Mouse (Mus musculus): ENCODE measurements around the gene Gm21560. TPM values are rescaled to one million over a fixed set of nuclear protein-coding genes. Genes with fewer than 3 reads are reported as not detected.
"Not testable (repeated sequence)": the region's sequence is repeated elsewhere in the genome, so short reads cannot be mapped to it uniquely, and the experiment has no call there.

Gm21560 gene
- polyA plus RNA-seq (2012; rRNA removed), result not detected in 2 replicates

DNA sequence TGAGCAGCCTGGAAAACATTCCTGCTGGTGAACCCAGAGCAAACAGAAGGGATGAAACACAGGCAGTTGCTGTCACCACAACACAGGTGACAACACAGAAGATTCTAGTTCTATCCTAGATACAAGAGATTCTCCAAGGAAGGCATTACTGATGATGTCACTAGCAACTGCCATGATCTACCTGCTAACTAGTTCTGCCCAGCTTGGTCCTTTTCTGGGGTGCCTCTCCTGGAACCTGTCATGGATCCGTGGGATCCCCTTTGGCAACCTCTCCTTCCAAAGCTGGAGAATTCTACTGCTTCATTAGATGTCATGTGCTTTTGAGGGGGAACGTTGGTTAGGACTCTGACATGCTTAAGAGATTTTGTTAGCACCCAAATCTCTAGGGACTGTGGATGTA lies at the start of gene Gm21560:
Gm21560 (minus strand) TSS at position 101 of the 400 bp plus-strand sequence.
- DNase-seq (ENCODE audit: low spot score), result not testable (repeated sequence)

DNA sequence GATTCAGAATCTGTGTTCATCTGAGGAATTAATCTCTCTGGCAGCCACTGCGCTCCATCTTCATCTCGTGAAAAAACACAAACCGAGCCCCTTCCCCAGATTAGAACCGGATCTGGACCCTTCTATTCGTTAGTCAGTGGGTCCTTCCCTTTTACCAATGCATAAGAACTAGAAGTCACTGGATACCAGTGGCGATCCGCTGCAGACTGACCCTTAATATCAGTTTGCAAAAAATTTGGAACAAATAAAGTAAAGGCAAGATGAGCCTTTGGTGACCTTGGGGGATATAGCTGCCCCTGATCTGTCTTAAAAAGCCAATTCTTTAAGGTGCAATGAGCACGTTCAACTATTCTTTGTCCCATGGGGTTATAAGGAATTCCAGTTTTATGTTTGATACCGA lies 55.6 kb downstream of the Gm21560 start:
- not testable (repeated sequence) for DNase-seq (ENCODE audit: low spot score)

DNA sequence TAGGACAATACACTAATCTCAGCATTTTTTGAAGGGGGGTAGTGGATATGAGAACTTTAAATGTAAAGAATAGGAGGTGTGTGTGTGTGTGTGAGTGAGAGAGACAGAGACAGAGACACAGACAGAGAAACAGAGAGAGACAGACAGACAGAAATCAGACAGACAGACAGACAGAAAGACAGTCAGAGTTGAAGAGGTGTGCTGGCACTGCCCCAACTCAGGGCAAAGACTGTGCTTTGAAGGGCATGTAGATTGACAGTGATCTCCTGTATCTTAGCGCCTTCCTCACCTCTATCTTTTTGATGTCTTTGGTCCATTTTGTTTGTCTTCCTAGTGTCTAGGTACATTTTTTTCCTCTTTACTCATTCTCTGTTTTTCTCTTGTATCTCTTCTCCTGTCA lies 58.0 kb downstream of the Gm21560 start:
- not testable (repeated sequence) for DNase-seq (ENCODE audit: low spot score)

Other genes starting within 250 kb of the Gm21560 start
- gene Gm3453, start 240.2 kb downstream of the Gm21560 start, polyA plus RNA-seq (2012; rRNA removed), result not detected in 2 replicates
- gene Gm6337, start 161.0 kb downstream of the Gm21560 start, polyA plus RNA-seq (2012; rRNA removed), result not detected in 2 replicates
- gene Gm8206, start 125.3 kb downstream of the Gm21560 start, polyA plus RNA-seq (2012; rRNA removed), result 5.1 and 7.5 TPM in 2 replicates
- gene Gm3468, start 110.6 kb downstream of the Gm21560 start, polyA plus RNA-seq (2012; rRNA removed), result 5.9 and 9.3 TPM in 2 replicates
- not detected in 2 replicates for gene Gm3476, start 93.5 kb downstream of the Gm21560 start, polyA plus RNA-seq (2012; rRNA removed)
- 0.62 and 1.1 TPM in 2 replicates for gene Gm3411, start 68.0 kb upstream of the Gm21560 start, polyA plus RNA-seq (2012; rRNA removed)
- not detected in 2 replicates for gene Gm21103, start 85.6 kb upstream of the Gm21560 start, polyA plus RNA-seq (2012; rRNA removed)
- gene Gm3618, start 124.4 kb upstream of the Gm21560 start, polyA plus RNA-seq (2012; rRNA removed), result not detected in 2 replicates
- gene Gm16440, start 171.0 kb upstream of the Gm21560 start, polyA plus RNA-seq (2012; rRNA removed), result not detected in 2 replicates
- 0.40 and 0.74 TPM in 2 replicates for gene Gm3591, start 193.2 kb upstream of the Gm21560 start, polyA plus RNA-seq (2012; rRNA removed)
- not detected in 2 replicates for gene Gm3594, start 225.3 kb upstream of the Gm21560 start, polyA plus RNA-seq (2012; rRNA removed)